Mouse (Mus musculus) hindbrain, postnatal 0 days (tissue): Measurements from ENCODE around the gene Tubg2. TPM values are rescaled to one million over a fixed set of nuclear protein-coding genes. Genes with fewer than 3 reads are reported as not detected.
A peak's percentile ranks its signal among the peaks of the same experiment; 100 is the strongest.
"Not testable (repeated sequence)": the region's sequence is repeated elsewhere in the genome, so short reads cannot be mapped to it uniquely, and the experiment has no call there.

Experiments
- ATAC-seq: fragments of 200-750 bp; cut with Nextera tagmentation; 2 replicates; pipeline ENCODE4 v1.8.0; 2017; ENCODE audit warnings: mild to moderate bottlenecking, moderate TSS enrichment, moderate library complexity
- DNase-seq: peaks from one replicate; pipeline ENCODE4 v3.0.0-alpha.2; 2015; ENCODE audit warnings: low spot score
- H3K27ac ChIP-seq: fragments of 300-500 bp; sonication (generic); 2 replicates; pipeline ENCODE4 v1.5.1; 2014; ENCODE audit warnings: mild to moderate bottlenecking
- H3K27me3 ChIP-seq: fragments of 300-500 bp; sonication (generic); 2 replicates; pipeline ENCODE4 v1.6.1; 2014; ENCODE audit warnings: low read length, mixed read lengths; ENCODE audit not compliant: insufficient read depth
- H3K36me3 ChIP-seq: fragments of 300-500 bp; sonication (generic); 2 replicates; pipeline ENCODE4 v1.6.1; 2014; ENCODE audit warnings: low read length, mixed read lengths; ENCODE audit not compliant: insufficient read depth
- H3K4me1 ChIP-seq: fragments of 300-500 bp; sonication (generic); 2 replicates; pipeline ENCODE4 v1.6.1; 2014; ENCODE audit warnings: antibody characterized with exemption, low read length, mixed read lengths; ENCODE audit not compliant: insufficient read depth
- H3K4me2 ChIP-seq: fragments of 300-500 bp; sonication (generic); 2 replicates; pipeline ENCODE4 v1.6.1; 2014; ENCODE audit warnings: low read depth, mild to moderate bottlenecking, low read length, moderate library complexity, mixed read lengths
- H3K4me3 ChIP-seq: fragments of 300-500 bp; sonication (generic); 2 replicates; pipeline ENCODE4 v1.5.1; 2014; ENCODE audit warnings: low read length
- H3K9ac ChIP-seq: fragments of 300-500 bp; sonication (generic); replicated peaks from 2 replicates; pipeline ENCODE4 v1.6.1; 2014; ENCODE audit warnings: mild to moderate bottlenecking, low read length, moderate library complexity, mixed read lengths
- H3K9me3 ChIP-seq: fragments of 300-500 bp; sonication (generic); 2 replicates; pipeline ENCODE4 v1.6.1; 2016; ENCODE audit warnings: low read length, mixed read lengths
- CTCF ChIP-seq: IDR thresholded peaks from 2 replicates; pipeline ENCODE4 v1.5.1; 2016; ENCODE audit warnings: antibody characterized with exemption, control low read depth, low read depth
- WGBS: fragments of 180-500 bp; shearing (Covaris S2); extraction: QIAGEN DNeasy Blood & Tissue Kit; methylation state at CpG from one replicate; pipeline ENCODE4 v1.1.7; 2014; 5-methylcytosine and 5-hydroxymethylcytosine counted together
- polyA plus RNA-seq: library from polyadenylated mRNA; unstranded; fragments of >200 nt; fragmentation: Nextera tagmentation; extraction: Ambion mirVana; gene quantifications from 2 replicates; pipeline ENCODE4 v1.2.1, GENCODE M21; 2015
- total RNA-seq: library from RNA; depleted of rRNA; stranded (reverse); fragments of >200 nt; gene quantifications from 2 replicates; pipeline ENCODE4 v1.2.3, GENCODE M21; 2014

Gene Tubg2
- total and polyA plus RNA-seq, 2 experiments from 2014 or later, result 29.7 to 62.8 TPM

DNA sequence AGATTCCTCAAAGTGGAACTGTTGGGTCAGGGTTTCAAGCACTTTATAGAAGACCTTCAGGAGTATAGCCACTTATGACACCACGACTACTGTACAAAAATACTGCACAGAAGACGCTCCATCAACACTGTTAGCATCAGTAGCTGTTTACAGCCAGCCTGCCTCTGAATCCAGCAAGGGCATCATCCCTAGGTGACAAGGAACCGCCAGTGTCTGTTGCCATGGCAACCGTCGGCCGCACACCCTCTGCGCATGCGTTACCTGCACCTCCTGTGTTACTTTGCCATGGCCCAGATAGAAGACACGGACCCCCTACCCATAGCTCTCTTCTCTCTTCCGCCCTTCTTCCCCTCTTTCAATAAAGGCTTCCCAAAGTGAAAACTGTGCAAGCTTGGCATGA lies 9.3 kb upstream of the Tubg2 start:
- DNase-seq, result peak; percentile 88
- Histone ChIP-seq H3K4me2 (0 out of 2 replicates have a peak overlapping the region, but pooled peaks have one; percentile 16), H3K36me3 (no peaks in the 10 kb centered on the region), H3K4me3 (no peak overlapping the region), H3K9me3 (no peaks in the 10 kb centered on the region), H3K9ac (no peak overlapping the region; the same call in 1 of the 2 replicates), H3K27me3 (no peaks in the 10 kb centered on the region), H3K27ac (peak overlapping the region; percentile 48), H3K4me1 (peaks cover 5% of the 10 kb centered on the region; the same call in 1 of the 2 replicates)
- 13% methylated on average over 10 of the region's 10 CpGs for WGBS
- peak; percentile 59; the same call in 1 of the 2 replicates for ATAC-seq
- TF ChIP-seq CTCF, result no peak

DNA sequence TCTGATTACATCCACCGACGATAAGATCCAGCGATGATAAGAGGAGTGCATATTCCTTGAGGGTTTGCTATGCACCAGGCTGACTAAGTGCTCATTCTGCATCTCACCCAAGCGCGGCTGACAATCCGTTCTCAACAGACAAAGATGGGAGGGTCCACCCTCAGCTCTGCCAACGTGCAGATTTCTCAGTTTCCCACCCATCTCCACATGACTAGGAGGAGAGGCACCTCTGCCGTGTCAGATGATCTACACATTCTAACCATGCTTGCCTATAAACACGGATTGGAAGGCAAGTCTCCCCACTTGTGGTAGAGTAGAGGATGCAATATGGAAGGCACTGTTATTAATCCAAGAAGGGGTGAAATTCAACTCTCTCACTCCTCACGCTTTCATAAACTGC lies 7.0 kb upstream of the Tubg2 start:
- H3K4me1 ChIP-seq, result 0 out of 2 replicates have a peak, but pooled peaks cover under 1% of the 10 kb centered on the region
- H3K9me3 ChIP-seq, result no peaks in the 10 kb centered on the region
- no peak overlapping the region for H3K9ac ChIP-seq
- no peaks in the 10 kb centered on the region for H3K27me3 ChIP-seq
- no peaks in the 10 kb centered on the region for H3K36me3 ChIP-seq
- ATAC-seq (no peak), DNase-seq (no peak)
- no peak for TF ChIP-seq CTCF
- peak overlapping the region; percentile 41 for H3K27ac ChIP-seq
- no peak overlapping the region for H3K4me2 ChIP-seq
- no peak overlapping the region for H3K4me3 ChIP-seq
- 72% methylated on average over 10 of the region's 10 CpGs for WGBS

DNA sequence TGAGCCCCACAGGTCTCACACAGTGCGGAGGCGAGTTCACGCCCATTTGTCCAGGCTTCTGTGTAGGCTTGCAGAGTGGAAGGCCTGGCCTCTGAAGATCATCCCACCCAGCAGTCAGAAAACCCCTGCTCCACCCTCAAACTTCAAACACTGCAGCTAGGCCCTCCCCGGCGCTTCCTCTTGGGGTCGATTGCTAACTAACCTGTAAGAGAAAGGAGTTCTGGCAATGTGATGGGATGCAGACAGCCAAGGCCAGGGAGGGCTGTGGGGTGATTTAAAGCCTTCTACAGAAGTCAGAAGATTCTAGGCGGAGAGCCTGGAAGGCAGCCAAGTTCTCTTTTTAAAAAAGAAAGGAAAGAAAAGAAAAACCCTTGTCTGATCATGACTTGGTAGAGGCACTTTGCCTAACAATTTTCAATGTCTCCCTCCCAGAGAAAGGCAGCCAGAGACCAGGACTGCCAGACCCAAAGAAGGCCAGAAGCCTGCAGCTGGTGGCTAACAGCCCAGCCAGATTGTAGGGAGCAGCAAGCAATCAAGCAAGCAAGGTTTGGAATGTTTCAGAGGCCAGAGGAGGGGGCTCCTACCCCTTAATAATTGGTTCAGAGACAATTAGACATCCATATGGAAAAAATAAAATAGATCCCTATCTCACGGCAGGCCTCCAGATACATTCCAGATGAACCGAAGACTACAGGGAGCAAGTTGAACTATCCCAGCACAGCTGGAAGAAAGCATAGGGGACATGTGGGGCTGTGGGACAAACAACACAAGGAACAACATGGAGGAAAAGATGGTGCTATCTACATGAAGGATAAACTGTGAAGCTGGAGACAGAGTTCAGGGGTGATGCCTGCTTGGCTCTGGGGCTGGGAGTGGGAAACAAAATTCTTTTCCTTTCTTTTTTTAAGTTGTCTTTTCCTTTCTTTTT lies 6.3 kb upstream of the Tubg2 start:
- no peak overlapping the region for H3K4me3 ChIP-seq
- no peaks in the 10 kb centered on the region for H3K9me3 ChIP-seq
- H3K4me2 ChIP-seq, result no peak overlapping the region
- no peaks in the 10 kb centered on the region for H3K4me1 ChIP-seq
- H3K9ac ChIP-seq, result no peak overlapping the region
- H3K36me3 ChIP-seq, result no peaks in the 10 kb centered on the region
- no peaks in the 10 kb centered on the region for H3K27me3 ChIP-seq
- peak; percentile 69 for DNase-seq
- H3K27ac ChIP-seq, result peak overlapping the region; percentile 41
- no peak for ATAC-seq
- TF ChIP-seq CTCF, result no peak
- 41% methylated on average over 9 of the region's 9 CpGs for WGBS

DNA sequence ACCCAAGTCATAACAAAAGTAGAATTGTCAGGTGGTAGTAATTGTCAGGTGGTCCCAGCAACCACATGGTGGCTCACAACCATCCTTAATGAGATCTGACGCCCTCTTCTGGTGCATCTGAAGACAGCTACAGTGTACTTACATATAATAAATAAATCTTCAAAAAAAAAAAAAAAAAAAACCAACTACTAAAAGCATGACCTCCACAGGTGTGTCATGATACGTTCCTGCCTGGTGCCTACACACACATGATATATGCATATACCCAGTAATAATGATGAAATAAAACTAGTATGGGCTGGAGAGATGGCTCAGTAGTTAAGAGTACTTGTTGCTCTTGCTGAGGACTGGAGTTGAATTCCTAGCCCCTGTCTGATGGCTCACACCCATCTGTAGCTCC lies 4.6 kb upstream of the Tubg2 start:
- Histone ChIP-seq H3K9ac (no peak overlapping the region), H3K36me3 (no peaks in the 10 kb centered on the region), H3K4me3 (no peak overlapping the region), H3K27ac (no peak overlapping the region), H3K9me3 (no peaks in the 10 kb centered on the region), H3K4me2 (no peak overlapping the region), H3K4me1 (no peaks in the 10 kb centered on the region), H3K27me3 (no peaks in the 10 kb centered on the region)
- TF ChIP-seq CTCF, result no peak
- WGBS, result 50% methylated on average over 2 of the region's 2 CpGs
- ATAC-seq (no peak), DNase-seq (no peak)

- H3K4me2 ChIP-seq, result no peak overlapping the region
- H3K9ac ChIP-seq, result no peak overlapping the region
- WGBS, result 81% methylated on average over 1 of the region's 1 CpGs
- no peaks in the 10 kb centered on the region for H3K9me3 ChIP-seq
- H3K27ac ChIP-seq, result no peak overlapping the region
- no peak for TF ChIP-seq CTCF
- no peaks in the 10 kb centered on the region for H3K36me3 ChIP-seq
- no peaks in the 10 kb centered on the region for H3K4me1 ChIP-seq
- no peaks in the 10 kb centered on the region for H3K27me3 ChIP-seq
- DNase-seq, result no peak
- ATAC-seq, result no peak
- H3K4me3 ChIP-seq, result no peak overlapping the region
These were observed 2.9 kb upstream of the Tubg2 start for GRCm38 (mm10) chr11:101152825-101153224.

DNA sequence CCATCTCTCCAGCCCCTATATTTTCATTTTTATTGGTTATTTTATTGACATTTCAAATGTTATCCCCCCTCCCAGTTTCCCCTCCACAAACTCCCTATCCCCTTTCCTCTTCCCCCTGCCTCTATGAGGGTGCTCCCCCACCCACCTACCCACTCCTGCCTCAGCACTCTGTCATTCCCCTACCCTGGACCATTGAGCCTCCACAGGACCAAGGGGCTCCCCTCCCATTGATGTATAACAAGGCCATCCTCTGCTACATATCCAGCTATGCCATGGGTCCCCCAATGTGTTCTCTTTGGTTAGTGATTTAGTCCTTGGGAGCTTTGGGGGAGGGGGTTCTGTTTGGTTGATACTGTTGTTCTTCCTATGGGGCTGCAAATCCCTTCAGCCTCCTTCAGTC lies 1.1 kb upstream of the Tubg2 start:
- no peaks in the 10 kb centered on the region for H3K27me3 ChIP-seq
- H3K27ac ChIP-seq, result no peak overlapping the region

GRCm38 (mm10) chr11:101155151-101155550 lies 556 bp upstream of the Tubg2 start:
- TF ChIP-seq CTCF, result no peak
- WGBS, result 68% methylated on average over 6 of the region's 6 CpGs
- peak overlapping the region; percentile 62; the same call in 1 of the 2 replicates for H3K4me2 ChIP-seq
- no peak overlapping the region for H3K9ac ChIP-seq
- DNase-seq (no peak), ATAC-seq (no peak)
- 0 out of 2 replicates have a peak overlapping the region, but pooled peaks have one; percentile 79 for H3K27ac ChIP-seq
- no peaks in the 10 kb centered on the region for H3K27me3 ChIP-seq
- H3K9me3 ChIP-seq, result no peaks in the 10 kb centered on the region
- no peaks in the 10 kb centered on the region for H3K4me1 ChIP-seq
- H3K36me3 ChIP-seq, result no peaks in the 10 kb centered on the region
- H3K4me3 ChIP-seq, result no peak overlapping the region

More for the DNA sequence above, 1.1 kb upstream of the Tubg2 start:
- Histone ChIP-seq H3K4me2 (no peak overlapping the region), H3K36me3 (no peaks in the 10 kb centered on the region), H3K9ac (no peak overlapping the region), H3K4me1 (no peaks in the 10 kb centered on the region), H3K9me3 (no peaks in the 10 kb centered on the region), H3K4me3 (no peak overlapping the region)
- ATAC-seq, result no peak
- no peak for DNase-seq
- no peak for TF ChIP-seq CTCF

GRCm38 (mm10) chr11:101160151-101160550 lies 4.4 kb downstream of the Tubg2 start:
- H3K9me3 ChIP-seq, H3K9ac ChIP-seq, H3K4me2 ChIP-seq, H3K27me3 ChIP-seq, DNase-seq, H3K27ac ChIP-seq, H3K4me3 ChIP-seq, ATAC-seq, H3K4me1 ChIP-seq: not testable (repeated sequence)
- WGBS, result 77% methylated on average over 7 of the region's 10 CpGs
- H3K36me3 ChIP-seq, result peaks cover 10% of the 10 kb centered on the region; the same call in 1 of the 2 replicates

DNA sequence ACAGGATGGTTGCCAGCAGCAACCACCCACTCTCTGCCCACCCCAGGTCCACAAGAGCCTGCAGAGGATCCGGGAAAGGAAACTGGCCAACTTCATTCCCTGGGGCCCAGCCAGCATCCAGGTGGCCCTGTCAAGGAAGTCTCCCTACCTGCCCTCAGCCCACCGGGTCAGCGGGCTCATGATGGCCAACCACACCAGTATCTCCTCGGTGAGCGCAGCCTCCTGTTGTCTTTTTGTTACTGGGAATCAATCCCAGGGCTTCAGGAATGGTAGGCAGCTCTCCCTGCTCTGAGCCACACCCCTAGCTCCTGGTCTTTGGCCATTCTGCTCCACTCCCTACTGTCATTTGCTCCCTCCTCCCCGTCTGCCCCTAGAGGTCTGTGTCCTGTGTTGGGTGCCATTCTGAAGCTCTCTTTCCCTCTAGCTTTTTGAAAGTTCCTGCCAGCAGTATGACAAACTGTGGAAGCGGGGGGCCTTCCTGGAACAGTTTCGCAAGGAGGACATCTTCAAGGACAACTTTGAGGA lies 5.3 kb downstream of the Tubg2 start:
- not testable (repeated sequence) for H3K4me2 ChIP-seq, ATAC-seq, DNase-seq, H3K4me1 ChIP-seq, H3K27ac ChIP-seq, H3K4me3 ChIP-seq, H3K9ac ChIP-seq, H3K9me3 ChIP-seq
- peaks cover 17% of the 10 kb centered on the region; the same call in 1 of the 2 replicates for H3K36me3 ChIP-seq
- 70% methylated on average over 6 of the region's 8 CpGs for WGBS
- H3K27me3 ChIP-seq, result peaks cover 11% of the 10 kb centered on the region
